Mouse (Mus musculus): ENCODE results near the gene Disp1. TPM values are rescaled to one million over a fixed set of nuclear protein-coding genes. Genes with fewer than 3 reads are reported as not detected.
A peak's percentile ranks its signal among the peaks of the same experiment; 100 is the strongest.

Gene Disp1
- polyA plus RNA-seq, 1 experiment from 2014 or later, result 10.4 TPM

- Histone ChIP-seq H3K36me3 (ENCODE audit: control insufficient read depth, insufficient read depth, low read length) (no peaks in the 10 kb centered on the region), H3K27me3 (ENCODE audit: control insufficient read depth, insufficient read depth, low read length) (no peaks in the 10 kb centered on the region), H3K4me1 (ENCODE audit: control insufficient read depth, insufficient read depth, low read length) (no peaks in the 10 kb centered on the region; the same call in 1 of the 2 replicates), H3K4me3 (replicated peaks; ENCODE audit: low read length) (no peak overlapping the region), H3K27ac (ENCODE audit: low read length) (no peak overlapping the region), H3K9ac (ENCODE audit: low read length) (no peak overlapping the region), H3K4me2 (ENCODE audit: low read depth, low read length) (no peak overlapping the region), H3K9me3 (replicated peaks; ENCODE audit: control insufficient read depth, low read length) (no peaks in the 10 kb centered on the region)
- ATAC-seq (ENCODE audit: insufficient read depth, low FRiP score), result no peak
- WGBS, result 65% methylated on average over 10 of the region's 10 CpGs
These were observed 32.2 kb downstream of the Disp1 start for GRCm38 (mm10) chr1:183189014-183189662.

GRCm38 (mm10) chr1:183188115-183189013, 33.0 kb downstream of the Disp1 start:
- no peaks in the 10 kb centered on the region; the same call in 1 of the 2 replicates for H3K4me1 ChIP-seq (ENCODE audit: control insufficient read depth, insufficient read depth, low read length)
- H3K36me3 ChIP-seq (ENCODE audit: control insufficient read depth, insufficient read depth, low read length), result no peaks in the 10 kb centered on the region
- no peak overlapping the region for H3K9ac ChIP-seq (ENCODE audit: low read length)
- H3K27ac ChIP-seq (ENCODE audit: low read length), result no peak overlapping the region
- H3K9me3 ChIP-seq (replicated peaks; ENCODE audit: control insufficient read depth, low read length), result no peaks in the 10 kb centered on the region
- no peak overlapping the region for H3K4me2 ChIP-seq (ENCODE audit: low read depth, low read length)
- no peaks in the 10 kb centered on the region for H3K27me3 ChIP-seq (ENCODE audit: control insufficient read depth, insufficient read depth, low read length)
- ATAC-seq (ENCODE audit: insufficient read depth, low FRiP score), result no peak
- H3K4me3 ChIP-seq (replicated peaks; ENCODE audit: low read length), result no peak overlapping the region
- WGBS, result 75% methylated on average over 20 of the region's 20 CpGs

GRCm38 (mm10) chr1:183185560-183185959, 35.8 kb downstream of the Disp1 start:
- Histone ChIP-seq H3K4me3 (replicated peaks; ENCODE audit: low read length) (no peak overlapping the region), H3K9ac (ENCODE audit: low read length) (no peak overlapping the region), H3K4me1 (ENCODE audit: control insufficient read depth, insufficient read depth, low read length) (peaks cover 6% of the 10 kb centered on the region), H3K4me2 (ENCODE audit: low read depth, low read length) (no peak overlapping the region), H3K36me3 (ENCODE audit: control insufficient read depth, insufficient read depth, low read length) (no peaks in the 10 kb centered on the region), H3K27me3 (ENCODE audit: control insufficient read depth, insufficient read depth, low read length) (no peaks in the 10 kb centered on the region), H3K9me3 (replicated peaks; ENCODE audit: control insufficient read depth, low read length) (no peaks in the 10 kb centered on the region), H3K27ac (ENCODE audit: low read length) (no peak overlapping the region)
- 74% methylated on average over 6 of the region's 6 CpGs for WGBS
- ATAC-seq (ENCODE audit: insufficient read depth, low FRiP score), result no peak

- ATAC-seq (ENCODE audit: insufficient read depth, low FRiP score), result no peak
- no peak overlapping the region for H3K4me3 ChIP-seq (replicated peaks; ENCODE audit: low read length)
These were observed 36.6 kb downstream of the Disp1 start for GRCm38 (mm10) chr1:183184681-183185080.

GRCm38 (mm10) chr1:183183565-183183964, 37.8 kb downstream of the Disp1 start:
- Histone ChIP-seq H3K27ac (ENCODE audit: low read length) (no peak overlapping the region), H3K4me2 (ENCODE audit: low read depth, low read length) (no peak overlapping the region), H3K9ac (ENCODE audit: low read length) (no peak overlapping the region), H3K36me3 (ENCODE audit: control insufficient read depth, insufficient read depth, low read length) (no peaks in the 10 kb centered on the region), H3K4me1 (ENCODE audit: control insufficient read depth, insufficient read depth, low read length) (peaks cover 6% of the 10 kb centered on the region), H3K27me3 (ENCODE audit: control insufficient read depth, insufficient read depth, low read length) (no peaks in the 10 kb centered on the region), H3K4me3 (replicated peaks; ENCODE audit: low read length) (no peak overlapping the region), H3K9me3 (replicated peaks; ENCODE audit: control insufficient read depth, low read length) (no peaks in the 10 kb centered on the region)
- ATAC-seq (ENCODE audit: insufficient read depth, low FRiP score), result no peak
- 60% methylated on average over 5 of the region's 5 CpGs for WGBS

More at GRCm38 (mm10) chr1:183184681-183185080, 36.6 kb downstream of the Disp1 start:
- H3K36me3 ChIP-seq (ENCODE audit: control insufficient read depth, insufficient read depth, low read length), result no peaks in the 10 kb centered on the region
- no peak overlapping the region for H3K27ac ChIP-seq (ENCODE audit: low read length)
- no peaks in the 10 kb centered on the region for H3K9me3 ChIP-seq (replicated peaks; ENCODE audit: control insufficient read depth, low read length)
- H3K9ac ChIP-seq (ENCODE audit: low read length), result no peak overlapping the region
- peaks cover 6% of the 10 kb centered on the region for H3K4me1 ChIP-seq (ENCODE audit: control insufficient read depth, insufficient read depth, low read length)
- WGBS, result 78% methylated on average over 5 of the region's 5 CpGs
- no peaks in the 10 kb centered on the region for H3K27me3 ChIP-seq (ENCODE audit: control insufficient read depth, insufficient read depth, low read length)
- H3K4me2 ChIP-seq (ENCODE audit: low read depth, low read length), result no peak overlapping the region

- H3K9ac ChIP-seq (ENCODE audit: low read length), result no peak overlapping the region
- no peaks in the 10 kb centered on the region for H3K9me3 ChIP-seq (replicated peaks; ENCODE audit: control insufficient read depth, low read length)
- peaks cover 6% of the 10 kb centered on the region for H3K4me1 ChIP-seq (ENCODE audit: control insufficient read depth, insufficient read depth, low read length)
- H3K4me2 ChIP-seq (ENCODE audit: low read depth, low read length), result no peak overlapping the region
- H3K27ac ChIP-seq (ENCODE audit: low read length), result peak overlapping the region; percentile 26; the same call in 1 of the 2 replicates
- peak; percentile 33; the same call in 1 of the 2 replicates for ATAC-seq (ENCODE audit: insufficient read depth, low FRiP score)
- H3K4me3 ChIP-seq (replicated peaks; ENCODE audit: low read length), result no peak overlapping the region
- H3K27me3 ChIP-seq (ENCODE audit: control insufficient read depth, insufficient read depth, low read length), result no peaks in the 10 kb centered on the region
- no peaks in the 10 kb centered on the region for H3K36me3 ChIP-seq (ENCODE audit: control insufficient read depth, insufficient read depth, low read length)
- WGBS, result 39% methylated on average over 12 of the region's 12 CpGs
These were observed 38.5 kb downstream of the Disp1 start for GRCm38 (mm10) chr1:183182641-183183414.

- Histone ChIP-seq H3K4me3 (replicated peaks; ENCODE audit: low read length) (no peak overlapping the region), H3K27ac (ENCODE audit: low read length) (no peak overlapping the region), H3K4me1 (ENCODE audit: control insufficient read depth, insufficient read depth, low read length) (peaks cover 6% of the 10 kb centered on the region), H3K4me2 (ENCODE audit: low read depth, low read length) (no peak overlapping the region), H3K9ac (ENCODE audit: low read length) (no peak overlapping the region), H3K9me3 (replicated peaks; ENCODE audit: control insufficient read depth, low read length) (no peaks in the 10 kb centered on the region), H3K27me3 (ENCODE audit: control insufficient read depth, insufficient read depth, low read length) (no peaks in the 10 kb centered on the region), H3K36me3 (ENCODE audit: control insufficient read depth, insufficient read depth, low read length) (no peaks in the 10 kb centered on the region)
- 40% methylated on average over 2 of the region's 2 CpGs for WGBS
- no peak for ATAC-seq (ENCODE audit: insufficient read depth, low FRiP score)
These were observed 40.3 kb downstream of the Disp1 start for GRCm38 (mm10) chr1:183181030-183181395.

- no peak overlapping the region for H3K27ac ChIP-seq (ENCODE audit: low read length)
- H3K4me3 ChIP-seq (replicated peaks; ENCODE audit: low read length), result no peak overlapping the region
- H3K4me2 ChIP-seq (ENCODE audit: low read depth, low read length), result no peak overlapping the region
- WGBS, result 69% methylated on average over 2 of the region's 2 CpGs
- no peak overlapping the region for H3K9ac ChIP-seq (ENCODE audit: low read length)
- no peaks in the 10 kb centered on the region for H3K27me3 ChIP-seq (ENCODE audit: control insufficient read depth, insufficient read depth, low read length)
- peaks cover 6% of the 10 kb centered on the region for H3K4me1 ChIP-seq (ENCODE audit: control insufficient read depth, insufficient read depth, low read length)
- no peaks in the 10 kb centered on the region for H3K36me3 ChIP-seq (ENCODE audit: control insufficient read depth, insufficient read depth, low read length)
- ATAC-seq (ENCODE audit: insufficient read depth, low FRiP score), result no peak
- H3K9me3 ChIP-seq (replicated peaks; ENCODE audit: control insufficient read depth, low read length), result no peaks in the 10 kb centered on the region
These were observed 40.9 kb downstream of the Disp1 start for GRCm38 (mm10) chr1:183180301-183181029.

Data from stomach, embryonic 16.5 days (tissue).